Mouse (Mus musculus): ENCODE results near the gene Trp53inp2.

Gene Trp53inp2

DNA sequence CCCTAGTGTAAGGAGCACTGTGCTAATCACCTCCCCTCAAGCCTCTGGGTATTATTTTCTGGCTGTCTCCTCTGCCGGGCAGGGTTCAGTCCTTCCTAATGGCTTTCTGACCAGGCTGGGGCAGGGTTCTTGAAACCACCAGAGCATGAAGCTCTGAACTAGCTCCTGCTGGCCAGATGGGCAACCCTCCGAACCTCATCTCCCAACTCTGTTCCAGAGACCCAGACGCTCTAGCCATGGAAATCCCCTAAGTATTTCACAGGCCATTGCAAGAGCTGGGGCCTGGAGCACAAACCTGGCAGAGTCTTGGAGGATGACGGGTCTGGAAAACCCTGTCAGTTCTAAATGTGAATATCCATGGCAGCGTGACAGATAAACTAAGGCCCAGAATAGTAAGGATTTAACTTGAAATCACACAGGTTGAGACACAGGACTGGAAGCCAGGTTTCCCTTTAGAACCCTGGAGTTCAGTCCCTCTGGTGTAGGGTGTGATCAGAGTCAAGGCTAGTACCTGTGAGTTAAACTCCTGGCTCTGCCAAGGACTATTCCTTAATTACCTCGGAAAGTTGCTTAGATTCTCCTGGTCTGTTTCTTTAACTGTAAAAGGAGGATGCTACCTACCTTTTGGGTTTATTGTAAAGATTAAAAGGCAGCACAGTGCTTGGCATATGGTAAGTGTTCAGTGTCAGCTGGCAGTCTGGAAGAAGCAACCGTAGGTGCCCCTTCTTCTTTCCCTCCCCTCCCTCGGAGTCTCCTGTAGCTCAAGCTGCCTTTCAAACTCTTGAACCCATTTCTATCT is at the start of gene Trp53inp2:
Gene Trp53inp2, plus strand, starts transcription at position 799 of the 799 bp plus-strand sequence.
- ATAC-seq (ENCODE audit: insufficient number of reproducible peaks, low FRiP score, low TSS enrichment): no peak

DNA sequence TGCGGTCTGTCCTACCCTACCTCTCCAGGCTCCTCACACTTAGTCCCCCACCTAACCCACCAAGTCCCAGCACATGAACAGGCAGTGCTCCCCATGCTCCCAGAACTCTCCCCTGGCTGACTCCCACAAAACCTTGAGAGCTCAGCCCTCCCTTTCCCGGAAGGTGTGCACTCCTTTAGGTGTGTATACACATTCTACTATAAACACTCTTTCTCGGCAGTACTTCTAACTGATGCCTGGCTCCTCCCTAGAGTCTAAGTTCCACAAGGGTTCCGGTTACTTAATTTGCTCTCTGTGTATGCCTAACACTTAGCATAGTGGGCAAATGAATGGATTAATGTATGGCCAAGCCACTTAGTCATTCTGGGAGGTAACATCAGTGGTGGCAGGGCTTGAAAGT is 49.5 kb upstream of the Trp53inp2 start:
- ATAC-seq (ENCODE audit: insufficient number of reproducible peaks, low FRiP score, low TSS enrichment): no peak

DNA sequence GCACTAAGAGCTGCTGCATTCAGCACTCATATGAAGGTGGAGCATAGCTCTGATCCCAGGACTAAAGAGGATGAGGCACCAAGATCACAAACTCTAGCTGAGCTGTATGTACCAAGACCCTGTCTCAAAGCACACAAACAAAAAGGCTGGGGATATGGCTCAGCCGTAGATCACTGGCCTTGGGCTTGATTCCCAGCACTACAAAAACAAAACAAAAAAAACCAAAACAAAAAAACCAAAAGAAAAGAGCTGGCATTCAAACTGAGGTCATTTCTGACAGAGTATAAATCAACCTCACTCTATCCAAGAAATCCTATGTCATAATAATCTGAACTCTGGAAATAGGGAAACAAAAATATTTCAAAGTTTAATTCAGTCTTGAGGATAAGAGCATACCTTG is 47.4 kb upstream of the Trp53inp2 start:
- ATAC-seq (ENCODE audit: insufficient number of reproducible peaks, low FRiP score, low TSS enrichment): no peak

DNA sequence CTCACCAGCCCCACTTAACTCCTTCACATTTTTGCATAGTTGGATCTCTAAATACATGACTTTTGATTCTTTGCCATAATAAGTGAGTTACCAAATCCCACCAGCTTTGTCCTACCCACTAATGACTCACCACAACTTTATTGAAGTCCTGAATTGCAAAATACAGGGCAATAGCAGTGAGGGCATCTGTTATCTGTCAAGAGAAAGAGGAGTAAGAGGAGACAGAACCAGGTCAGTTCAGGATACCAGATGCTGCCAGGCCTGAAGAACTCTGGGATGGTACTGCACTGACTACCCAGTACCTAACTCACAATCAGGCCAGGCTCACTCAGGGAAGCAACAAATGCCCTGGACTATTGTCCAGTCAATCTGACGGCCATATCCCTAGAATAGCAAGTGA is 45.6 kb upstream of the Trp53inp2 start:
- no peak for ATAC-seq (ENCODE audit: insufficient number of reproducible peaks, low FRiP score, low TSS enrichment)

DNA sequence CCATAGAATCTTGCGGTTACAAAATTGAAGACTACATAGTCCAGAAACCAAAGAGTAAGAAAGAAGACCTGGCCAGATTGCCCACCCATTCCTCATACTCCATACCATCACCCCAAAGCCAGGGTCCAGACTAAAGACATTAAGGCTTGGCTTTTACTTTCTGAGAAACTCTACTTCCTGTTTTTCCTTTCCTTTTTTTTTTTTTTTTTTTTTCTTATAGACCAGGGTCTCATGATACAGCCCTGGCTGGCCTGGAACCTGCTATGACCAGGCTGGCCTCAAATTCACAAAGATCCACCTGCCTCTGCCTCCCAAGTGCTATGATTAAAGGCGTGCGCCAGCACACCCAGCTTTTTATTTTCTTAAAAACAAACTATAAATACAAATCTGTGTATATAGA is 44.6 kb upstream of the Trp53inp2 start:
- no peak for ATAC-seq (ENCODE audit: insufficient number of reproducible peaks, low FRiP score, low TSS enrichment)

DNA sequence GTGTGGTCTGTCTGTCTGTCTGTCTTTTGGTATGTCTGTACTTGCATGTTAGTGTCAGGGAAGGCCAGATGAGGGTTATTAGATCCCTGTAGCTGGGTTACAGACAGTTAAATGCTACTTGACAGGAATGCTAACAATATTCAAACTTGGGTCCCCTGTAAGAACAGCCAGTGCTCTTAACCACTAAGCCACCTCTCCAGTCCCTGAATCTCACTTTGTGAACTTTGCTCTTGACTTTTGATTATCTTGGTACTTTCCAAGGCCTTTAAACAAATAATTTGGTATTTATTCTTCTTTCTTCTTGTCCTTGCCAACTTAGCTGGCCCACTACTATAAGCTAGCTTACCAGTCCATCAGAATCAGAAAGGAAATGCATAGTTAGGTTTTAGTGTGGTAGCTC is 40.7 kb upstream of the Trp53inp2 start:
- ATAC-seq (ENCODE audit: insufficient number of reproducible peaks, low FRiP score, low TSS enrichment): no peak

DNA sequence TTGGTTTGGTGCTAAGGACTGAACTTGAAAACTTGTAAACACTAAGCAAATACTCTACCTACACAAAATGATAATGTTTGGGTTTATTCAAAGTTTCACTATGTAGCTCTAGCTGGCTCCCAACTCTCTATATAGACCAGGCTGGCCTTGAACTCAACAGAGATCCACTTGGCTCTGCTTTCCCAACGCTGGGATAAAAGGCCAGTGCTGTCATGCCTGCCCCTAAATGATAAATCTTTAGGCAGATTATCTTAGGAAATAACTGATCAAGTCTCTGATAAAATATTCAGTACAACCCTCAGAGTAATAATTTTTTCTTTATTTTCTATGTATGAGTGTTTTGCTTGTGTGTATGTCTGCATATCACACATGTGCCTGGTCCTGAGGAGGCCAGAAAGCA is 34.2 kb upstream of the Trp53inp2 start:
- no peak for ATAC-seq (ENCODE audit: insufficient number of reproducible peaks, low FRiP score, low TSS enrichment)

DNA sequence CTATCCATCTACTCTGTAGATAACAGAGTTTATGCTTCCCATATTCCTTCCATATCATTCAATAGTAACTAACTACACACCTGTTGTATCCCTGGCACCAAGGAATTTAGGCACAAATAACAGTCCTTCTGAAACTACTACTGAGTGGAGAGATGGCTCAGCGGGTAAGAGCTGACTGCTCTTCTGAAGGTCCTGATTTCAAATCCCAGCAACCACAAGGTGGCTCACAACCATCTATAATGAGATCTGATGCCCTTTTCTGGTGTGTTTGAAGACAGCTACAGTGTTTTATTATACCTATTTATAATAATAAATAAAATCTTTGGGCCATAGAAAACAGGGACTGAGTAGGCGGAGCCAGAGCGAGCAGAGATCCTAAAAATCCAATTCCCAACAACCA is 26.5 kb upstream of the Trp53inp2 start:
- ATAC-seq (ENCODE audit: insufficient number of reproducible peaks, low FRiP score, low TSS enrichment): no peak

DNA sequence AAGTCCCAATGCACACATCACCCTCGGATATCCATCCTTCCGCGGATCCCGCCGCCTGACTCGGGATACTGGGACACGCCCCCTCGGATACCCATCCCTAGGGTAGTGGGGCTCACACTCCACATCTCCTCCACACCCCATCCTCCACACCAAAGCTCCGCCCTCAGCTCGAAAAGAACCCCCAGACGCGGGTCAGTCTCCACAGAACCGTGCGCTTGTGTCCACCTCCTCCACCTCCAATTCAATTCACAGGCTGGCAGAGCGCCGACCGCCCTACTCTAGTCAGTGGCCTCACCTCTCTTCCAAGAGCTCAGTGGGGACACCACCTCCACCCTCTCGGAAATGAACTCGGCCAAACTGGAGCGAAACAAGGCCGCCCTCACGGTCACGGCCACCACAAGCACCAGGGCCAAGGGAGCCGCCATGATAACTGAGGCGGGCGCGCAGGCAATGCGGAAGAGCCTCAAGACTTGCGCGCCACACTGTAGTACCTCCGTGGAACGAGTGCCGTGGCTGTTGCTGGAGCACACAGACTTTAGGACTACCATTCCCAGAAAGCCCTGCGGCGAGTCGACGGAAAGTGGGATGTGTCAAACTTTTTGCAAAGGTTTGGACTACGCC is 23.8 kb upstream of the Trp53inp2 start, which contains the start of gene Pigu:
Gene Pigu, minus strand, starts transcription at position 460 of the 621 bp plus-strand sequence.
- ATAC-seq (ENCODE audit: insufficient number of reproducible peaks, low FRiP score, low TSS enrichment): peak; percentile 100

DNA sequence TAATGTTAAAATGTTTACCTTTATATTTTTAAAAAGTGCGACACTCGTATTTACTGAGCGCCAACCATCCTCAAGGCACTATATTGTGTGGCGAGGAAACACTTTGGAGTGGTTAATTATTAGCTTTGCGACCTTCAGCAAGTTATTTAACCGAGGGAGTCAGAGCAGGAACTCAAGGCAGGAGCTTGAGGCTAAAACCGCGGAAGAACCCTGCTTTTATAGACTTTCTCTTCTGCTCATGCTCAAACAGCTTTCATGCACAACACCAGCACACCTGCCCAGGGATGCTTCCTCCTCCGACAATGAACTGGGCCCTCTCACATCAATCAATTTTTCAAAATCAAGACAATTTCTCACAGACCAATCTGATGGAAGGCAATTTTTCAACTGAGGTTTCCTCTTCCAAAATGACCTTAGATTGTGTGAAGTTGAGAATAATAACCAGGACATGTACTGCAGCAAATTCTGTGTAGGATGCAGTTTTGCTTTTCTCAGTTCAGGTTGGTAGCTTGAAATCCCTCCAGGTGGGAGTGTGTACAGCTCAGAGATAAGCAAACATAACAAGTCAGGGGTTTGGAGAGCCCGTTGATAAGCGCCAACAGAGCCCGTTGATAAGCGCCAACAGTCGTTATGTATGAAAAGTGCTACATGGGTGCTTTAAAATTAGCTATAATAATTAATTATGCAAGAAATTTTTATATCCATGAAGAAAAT is 23.0 kb upstream of the Trp53inp2 start:
- ATAC-seq (ENCODE audit: insufficient number of reproducible peaks, low FRiP score, low TSS enrichment): no peak

DNA sequence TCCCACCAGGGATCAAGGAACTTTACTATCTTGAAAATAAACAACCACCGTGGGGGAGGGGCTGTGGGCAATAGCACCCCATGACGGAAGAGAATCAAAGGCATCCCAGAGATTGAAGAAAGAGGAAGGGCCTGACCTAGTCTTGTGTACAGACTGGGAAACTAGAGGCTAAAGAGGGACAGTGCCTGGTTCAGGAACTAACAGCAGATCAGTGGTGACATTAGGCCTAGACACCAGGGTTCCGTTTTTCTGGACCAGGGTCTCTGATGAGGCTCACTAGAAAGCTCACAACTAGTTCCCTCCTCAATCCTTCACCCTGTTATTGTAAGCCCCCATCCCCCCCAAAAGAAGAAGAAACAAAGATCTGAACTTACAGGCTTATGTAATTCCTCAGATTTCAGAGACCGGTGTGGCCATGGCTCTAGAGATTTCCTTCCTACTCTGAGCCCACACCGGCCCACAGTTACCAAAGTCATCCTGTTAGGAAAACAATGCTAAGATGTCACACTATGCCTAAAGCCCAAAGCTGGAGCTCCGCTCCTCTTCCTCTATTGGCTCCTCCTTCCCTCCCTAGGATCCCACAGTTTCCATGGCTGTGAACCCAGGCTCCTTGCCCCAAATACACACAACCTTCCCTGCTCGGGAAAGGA is 13.1 kb upstream of the Trp53inp2 start:
- ATAC-seq (ENCODE audit: insufficient number of reproducible peaks, low FRiP score, low TSS enrichment): no peak

DNA sequence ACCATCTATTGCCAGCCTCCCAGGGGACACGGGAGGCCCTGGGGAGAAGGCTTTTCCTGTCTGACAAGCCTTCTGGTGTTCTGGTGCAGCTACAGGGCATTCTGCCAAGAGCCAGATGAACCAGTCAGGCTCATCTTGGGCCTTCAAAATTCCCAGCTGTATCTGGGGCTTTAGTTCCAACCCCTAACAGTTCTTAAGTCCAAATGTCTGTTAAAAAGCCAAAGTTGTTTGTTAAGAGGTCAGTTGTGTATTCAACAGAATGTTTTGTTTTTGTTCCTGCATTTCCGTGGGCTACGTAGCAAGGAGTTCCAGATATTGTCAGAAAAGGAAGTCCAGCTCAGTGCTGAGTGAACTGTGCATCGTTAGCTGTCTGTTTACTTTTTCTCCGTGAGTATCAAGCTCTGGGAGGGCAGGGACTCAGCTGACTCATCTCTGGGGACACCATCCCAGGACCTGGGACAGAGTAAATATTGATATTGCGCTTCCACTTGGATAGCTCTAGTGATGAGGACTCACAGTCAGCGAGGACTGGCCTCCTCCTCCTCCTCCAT is 11.5 kb upstream of the Trp53inp2 start:
- no peak for ATAC-seq (ENCODE audit: insufficient number of reproducible peaks, low FRiP score, low TSS enrichment)

DNA sequence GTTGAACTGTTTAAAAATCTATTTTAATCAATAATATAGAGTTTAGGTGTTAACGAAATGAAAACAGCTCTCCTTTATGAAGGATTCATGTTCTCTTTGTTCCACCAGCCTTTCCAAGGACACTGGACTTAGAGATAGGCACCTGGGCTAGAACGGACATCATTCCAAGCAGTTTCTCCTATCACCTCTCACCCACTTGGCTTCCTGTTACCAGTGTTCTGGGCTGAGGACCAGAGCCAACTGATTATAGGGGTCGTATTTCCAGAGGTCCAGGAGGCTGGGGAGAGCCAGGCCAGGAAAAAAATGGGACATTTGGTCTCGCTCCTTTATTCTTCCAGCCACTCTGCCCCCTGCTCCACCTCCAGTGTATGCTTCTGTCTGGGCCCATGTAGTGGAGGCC is 8.4 kb upstream of the Trp53inp2 start:
- ATAC-seq (ENCODE audit: insufficient number of reproducible peaks, low FRiP score, low TSS enrichment): no peak

DNA sequence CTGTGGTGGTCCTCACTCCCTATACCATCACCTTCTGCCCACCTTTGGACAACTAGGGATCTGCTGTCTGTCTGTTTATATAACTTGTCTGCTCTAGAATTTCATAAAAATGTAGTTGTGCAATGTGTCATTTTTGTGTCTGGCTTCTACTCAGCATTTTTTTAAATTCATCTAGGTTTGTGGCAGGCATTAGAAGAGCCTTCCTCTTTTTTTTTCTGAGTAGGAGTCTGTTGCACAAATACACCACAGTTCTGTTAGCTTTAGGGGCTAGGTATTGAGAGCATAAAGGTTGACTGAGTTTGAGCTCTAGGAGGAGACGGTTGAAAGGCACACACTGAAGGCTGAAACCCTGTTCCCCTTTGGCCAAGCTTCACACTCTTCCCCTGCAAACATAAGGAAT is 7.6 kb upstream of the Trp53inp2 start:
- no peak for ATAC-seq (ENCODE audit: insufficient number of reproducible peaks, low FRiP score, low TSS enrichment)

DNA sequence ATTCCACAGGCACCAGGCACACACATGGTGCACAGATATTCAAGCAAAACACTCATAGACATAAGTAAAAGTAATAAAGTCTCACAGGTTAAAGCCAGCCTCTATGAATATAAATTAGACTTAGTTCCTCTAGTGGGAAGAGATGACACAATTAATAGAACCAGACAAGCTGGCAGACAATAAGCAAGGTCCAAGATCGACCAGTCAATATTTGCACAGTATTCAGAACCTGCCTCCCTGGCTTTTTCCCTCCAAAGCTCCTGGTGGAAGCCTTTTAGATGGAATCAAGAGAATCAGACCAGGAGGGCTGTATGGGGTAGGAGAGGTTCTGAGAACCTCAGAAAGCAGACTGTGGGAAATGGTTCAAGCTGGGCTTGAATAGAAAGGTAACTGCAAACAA is 7.0 kb upstream of the Trp53inp2 start:
- ATAC-seq (ENCODE audit: insufficient number of reproducible peaks, low FRiP score, low TSS enrichment): no peak

DNA sequence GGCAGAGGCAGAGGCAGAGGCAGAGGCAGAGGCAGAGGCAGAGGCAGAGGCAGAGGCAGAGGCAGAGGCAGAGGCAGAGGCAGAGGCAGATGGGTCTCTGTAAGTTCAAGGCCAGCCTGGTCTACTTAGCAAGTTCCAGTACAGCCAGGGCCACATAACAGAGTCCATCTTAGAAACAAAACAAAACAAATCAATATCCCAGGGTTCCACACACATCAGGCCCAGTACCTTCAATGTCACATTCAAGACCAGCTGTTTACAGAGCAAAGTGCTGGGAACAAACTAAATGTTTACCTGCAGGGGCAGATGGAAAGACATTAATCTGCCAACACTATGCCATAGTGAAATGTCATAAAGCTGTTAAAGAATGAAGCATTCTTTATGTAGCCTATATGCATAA is 6.3 kb upstream of the Trp53inp2 start:
- ATAC-seq (ENCODE audit: insufficient number of reproducible peaks, low FRiP score, low TSS enrichment): no peak

DNA sequence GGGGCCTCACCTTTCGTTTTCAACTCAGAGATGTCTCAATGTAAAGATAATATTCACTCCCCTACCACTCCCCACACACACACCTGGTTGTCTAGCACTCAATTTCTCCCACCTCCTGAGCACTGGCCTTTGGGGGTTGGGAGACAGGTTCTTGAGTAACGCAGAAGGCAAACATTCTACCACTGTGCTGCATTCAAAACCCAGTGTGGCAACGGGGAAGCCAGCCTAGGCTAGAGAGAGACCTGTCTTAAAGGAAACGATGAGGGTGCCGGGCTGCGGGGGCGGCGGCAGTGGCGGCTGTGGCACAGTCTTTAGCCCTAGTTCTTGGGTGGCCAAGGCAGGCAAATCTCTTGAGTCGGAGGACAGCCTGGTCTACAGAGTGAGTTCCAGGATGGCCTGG is 4.7 kb upstream of the Trp53inp2 start:
- ATAC-seq (ENCODE audit: insufficient number of reproducible peaks, low FRiP score, low TSS enrichment): no peak

DNA sequence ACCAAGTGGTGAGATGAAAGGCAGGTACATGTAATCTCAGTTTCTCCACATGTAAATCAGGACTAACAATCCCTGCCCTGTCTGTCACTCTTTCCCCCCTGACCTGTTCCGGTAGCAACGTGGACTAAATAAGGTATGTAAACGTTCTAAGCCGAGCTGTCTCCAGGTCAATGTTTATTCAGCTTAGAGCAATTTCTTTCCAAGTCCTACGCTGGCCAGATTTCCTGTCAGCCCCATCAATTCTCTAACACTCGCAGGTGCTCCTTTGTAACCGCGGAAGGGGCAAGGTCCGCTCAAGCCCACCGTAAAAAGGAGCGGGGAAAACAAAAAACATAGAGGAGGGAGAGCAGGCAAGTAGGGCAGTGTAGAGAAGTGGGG is 190 bp downstream of the Trp53inp2 start:
- no peak for ATAC-seq (ENCODE audit: insufficient number of reproducible peaks, low FRiP score, low TSS enrichment)

DNA sequence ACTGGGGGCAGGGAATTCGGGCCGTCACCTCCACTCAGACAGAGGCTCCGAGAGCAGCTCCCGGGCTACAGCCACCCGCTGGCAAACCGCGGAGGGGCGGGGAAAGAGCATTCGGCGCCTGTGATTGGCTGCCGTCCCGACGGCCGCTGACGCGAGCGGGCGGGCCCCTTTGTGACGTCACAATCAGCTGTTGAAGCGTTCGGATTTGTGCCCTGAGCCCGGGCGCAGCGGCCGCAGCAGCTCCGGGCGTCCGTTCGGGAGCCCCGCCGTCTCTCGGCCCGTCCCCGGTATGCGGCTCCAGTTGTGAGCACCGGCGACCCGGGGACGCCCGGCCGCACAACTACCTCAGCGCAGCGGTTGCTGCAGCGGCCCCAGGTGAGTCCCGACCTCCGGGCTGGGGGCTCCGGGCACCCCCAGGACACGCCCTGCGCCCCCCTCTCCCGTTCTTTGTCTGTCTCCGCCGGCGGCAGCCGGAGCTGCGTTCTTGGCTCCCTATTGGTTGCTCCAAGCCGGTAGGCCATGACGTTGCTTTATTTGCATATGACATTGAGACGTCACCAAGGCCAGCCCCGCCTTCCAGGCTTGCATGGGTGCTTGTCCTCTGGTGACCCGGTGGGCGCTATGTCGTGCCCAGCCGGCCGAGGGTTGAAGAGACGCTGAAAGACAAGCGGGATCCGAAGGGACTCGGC is 928 bp downstream of the Trp53inp2 start:
- ATAC-seq (ENCODE audit: insufficient number of reproducible peaks, low FRiP score, low TSS enrichment): peak; percentile 85

DNA sequence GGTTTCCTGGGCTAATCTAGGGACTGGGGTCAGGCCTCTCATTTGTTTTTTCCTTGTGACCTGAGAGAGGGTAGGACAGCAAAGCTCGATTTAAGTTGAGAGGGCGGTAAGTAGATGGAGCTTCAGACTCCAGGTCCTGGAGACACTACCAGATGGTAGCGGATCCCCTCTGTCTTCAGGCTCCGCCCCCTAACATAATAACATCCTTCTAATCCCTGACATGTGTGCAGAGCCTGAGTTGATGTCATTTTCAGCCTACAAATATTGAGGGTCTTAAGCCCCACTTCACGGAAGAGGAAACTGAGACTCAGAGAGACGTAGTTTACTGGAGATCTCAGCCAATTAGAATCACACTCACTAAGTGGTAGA is 1.5 kb downstream of the Trp53inp2 start:
- 0 out of 2 replicates have a peak, but pooled peaks have one; percentile 7 for ATAC-seq (ENCODE audit: insufficient number of reproducible peaks, low FRiP score, low TSS enrichment)
